Mouse (Mus musculus) heart, postnatal 0 days (tissue): Measurements from ENCODE around the gene Brinp1. TPM values are rescaled to one million over a fixed set of nuclear protein-coding genes. Genes with fewer than 3 reads are reported as not detected.

Experiments
- ATAC-seq: fragments of 200-750 bp; cut with Nextera tagmentation; 2 replicates; pipeline ENCODE4 v1.8.0; 2017; ENCODE audit warnings: low read depth, moderate number of reproducible peaks, moderate library complexity; ENCODE audit not compliant: insufficient read depth
- DNase-seq: peaks from one replicate; pipeline ENCODE4 v3.0.0-alpha.2; 2016; ENCODE audit warnings: low spot score
- H3K27ac ChIP-seq: fragments of 300-500 bp; sonication (generic); 2 replicates; pipeline ENCODE4 v1.5.1; 2014; ENCODE audit warnings: low read depth, mild to moderate bottlenecking
- H3K27me3 ChIP-seq: fragments of 300-500 bp; sonication (generic); 2 replicates; pipeline ENCODE4 v1.6.1; 2014; ENCODE audit warnings: low read length, mixed read lengths; ENCODE audit not compliant: control insufficient read depth, insufficient read depth
- H3K36me3 ChIP-seq: fragments of 300-500 bp; sonication (generic); replicated peaks from 2 replicates; pipeline ENCODE4 v1.6.1; 2014; ENCODE audit warnings: low read length, mixed read lengths; ENCODE audit not compliant: control insufficient read depth, insufficient read depth
- H3K4me1 ChIP-seq: fragments of 300-500 bp; sonication (generic); 2 replicates; pipeline ENCODE4 v1.6.1; 2014; ENCODE audit warnings: antibody characterized with exemption; ENCODE audit not compliant: control insufficient read depth, insufficient read depth
- H3K4me2 ChIP-seq: fragments of 300-500 bp; sonication (generic); 2 replicates; pipeline ENCODE4 v1.6.1; 2014; ENCODE audit warnings: low read depth, mild to moderate bottlenecking, low read length, moderate library complexity
- H3K4me3 ChIP-seq: fragments of 300-500 bp; sonication (generic); 2 replicates; pipeline ENCODE4 v1.5.1; 2014; ENCODE audit warnings: low read depth, low read length
- H3K9ac ChIP-seq: fragments of 300-500 bp; sonication (generic); replicated peaks from 2 replicates; pipeline ENCODE4 v1.6.1; 2014; ENCODE audit warnings: low read depth, low read length, mixed read lengths
- H3K9me3 ChIP-seq: fragments of 300-500 bp; sonication (generic); replicated peaks from 2 replicates; pipeline ENCODE4 v1.6.1; 2016; ENCODE audit warnings: low read length; ENCODE audit not compliant: control insufficient read depth
- CTCF ChIP-seq: IDR thresholded peaks from 2 replicates; pipeline ENCODE4 v1.5.1; 2016; ENCODE audit warnings: antibody characterized with exemption, control low read depth, low read depth
- EP300 ChIP-seq: IDR thresholded peaks from 2 replicates; pipeline ENCODE4 v1.6.1; 2016; ENCODE audit warnings: antibody characterized with exemption, low read depth
- WGBS: fragments of 180-500 bp; shearing (Covaris S2); extraction: QIAGEN DNeasy Blood & Tissue Kit; methylation state at CpG from one replicate; pipeline ENCODE4 v1.1.7; 2014; 5-methylcytosine and 5-hydroxymethylcytosine counted together
- polyA plus RNA-seq: library from polyadenylated mRNA; unstranded; fragments of >200 nt; fragmentation: Nextera tagmentation; extraction: Ambion mirVana; gene quantifications from 2 replicates; pipeline ENCODE4 v1.2.1, GENCODE M21; 2015
- total RNA-seq: library from RNA; depleted of rRNA; stranded (reverse); fragments of >200 nt; gene quantifications from 2 replicates; pipeline ENCODE4 v1.2.3, GENCODE M21; 2014; ENCODE audit warnings: low replicate concordance

Gene Brinp1
- total and polyA plus RNA-seq, 2 experiments from 2014 or later = 0.56 TPM; not detected in 1

DNA sequence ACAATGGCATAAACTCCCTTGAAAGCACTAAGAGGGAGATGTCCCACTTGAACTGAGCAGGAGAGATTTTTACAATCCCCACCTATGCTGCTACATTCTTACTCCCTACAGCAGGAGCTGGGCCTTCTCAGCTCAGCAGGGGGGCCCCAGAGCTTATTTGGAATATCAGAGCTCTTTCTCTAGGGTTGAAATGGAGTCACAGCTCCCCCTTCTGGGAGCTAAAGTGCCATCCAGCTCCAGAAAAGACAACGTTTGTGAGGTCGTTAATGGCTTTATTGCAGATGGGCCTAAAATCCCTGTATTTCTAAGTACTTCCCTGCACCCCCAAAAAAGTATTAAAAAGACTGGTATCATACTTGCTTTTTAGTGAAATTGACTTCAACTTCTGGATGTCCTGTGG lies 3.6 kb downstream of the Brinp1 start:
- no peaks in the 10 kb centered on the region for H3K36me3 ChIP-seq
- H3K4me2 ChIP-seq = no peak overlapping the region
- no peak overlapping the region for H3K4me3 ChIP-seq
- WGBS = 2% methylated on average over 2 of the region's 2 CpGs
- no peaks in the 10 kb centered on the region for H3K9me3 ChIP-seq
- no peak for ATAC-seq
- H3K9ac ChIP-seq = no peak overlapping the region
- no peak for TF ChIP-seq EP300
- TF ChIP-seq CTCF = peak; percentile 40
- H3K4me1 ChIP-seq = no peaks in the 10 kb centered on the region
- H3K27ac ChIP-seq = no peak overlapping the region
- H3K27me3 ChIP-seq = peaks cover 21% of the 10 kb centered on the region
- DNase-seq = no peak

DNA sequence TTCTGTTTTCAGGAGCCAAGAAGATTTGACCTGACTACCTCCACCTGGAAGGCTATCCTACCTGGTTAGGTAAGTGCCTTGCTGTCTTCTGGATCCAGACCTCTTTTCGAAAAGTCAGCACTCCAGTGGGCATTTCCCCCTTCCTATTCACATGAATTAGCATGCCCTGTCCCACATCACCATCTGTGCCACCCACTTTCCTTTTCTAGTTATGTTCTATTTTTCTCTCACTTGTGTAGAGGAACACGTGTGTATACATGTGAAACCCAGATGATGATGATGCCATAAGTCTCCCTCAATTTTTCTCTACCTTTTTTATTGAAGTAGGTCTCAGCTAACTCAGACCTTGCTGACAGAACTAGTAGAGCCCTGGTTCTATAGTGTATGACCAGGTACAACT lies 11.3 kb downstream of the Brinp1 start:
- H3K9me3 ChIP-seq = no peaks in the 10 kb centered on the region
- DNase-seq (no peak), ATAC-seq (no peak)
- no peaks in the 10 kb centered on the region for H3K36me3 ChIP-seq
- H3K4me3 ChIP-seq = no peak overlapping the region
- H3K4me2 ChIP-seq = no peak overlapping the region
- no peaks in the 10 kb centered on the region for H3K4me1 ChIP-seq
- H3K27me3 ChIP-seq = no peaks in the 10 kb centered on the region
- no peak for TF ChIP-seq CTCF
- no peak for TF ChIP-seq EP300
- WGBS = 70% methylated on average over 2 of the region's 2 CpGs
- no peak overlapping the region for H3K9ac ChIP-seq
- H3K27ac ChIP-seq = no peak overlapping the region

GRCm38 (mm10) chr4:68930022-68930421 lies 24.2 kb downstream of the Brinp1 start:
- Histone ChIP-seq H3K27me3 (no peaks in the 10 kb centered on the region), H3K27ac (no peak overlapping the region), H3K4me2 (no peak overlapping the region), H3K4me1 (no peaks in the 10 kb centered on the region), H3K36me3 (no peaks in the 10 kb centered on the region), H3K4me3 (no peak overlapping the region), H3K9ac (no peak overlapping the region), H3K9me3 (no peaks in the 10 kb centered on the region)
- DNase-seq (no peak), ATAC-seq (no peak)
- 44% methylated on average over 3 of the region's 3 CpGs for WGBS
- TF ChIP-seq EP300 (no peak), CTCF (no peak)

DNA sequence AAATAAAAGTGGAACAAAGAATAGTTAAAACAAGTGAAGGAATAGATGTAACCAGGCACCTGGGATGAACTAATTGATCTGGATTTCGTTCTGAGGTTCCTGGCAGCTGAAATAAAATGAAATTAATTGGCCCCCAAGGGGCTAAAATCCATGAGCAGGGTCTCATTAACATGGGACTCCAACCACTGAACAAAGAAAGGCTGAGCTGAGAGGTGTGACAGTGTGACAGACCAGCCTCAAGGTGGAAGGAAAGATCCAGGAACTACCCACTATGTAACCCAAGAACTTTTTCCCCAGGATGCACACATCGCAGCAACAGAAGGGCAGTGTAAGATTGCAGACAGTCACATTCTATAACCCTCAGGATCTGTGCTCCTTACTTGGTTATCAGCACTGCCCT lies 28.1 kb downstream of the Brinp1 start:
- no peaks in the 10 kb centered on the region for H3K4me1 ChIP-seq
- ATAC-seq = no peak
- TF ChIP-seq EP300 = no peak
- TF ChIP-seq CTCF = no peak
- WGBS = 75% methylated on average over 2 of the region's 2 CpGs
- no peaks in the 10 kb centered on the region for H3K27me3 ChIP-seq
- DNase-seq = no peak
- H3K36me3 ChIP-seq = no peaks in the 10 kb centered on the region
- no peak overlapping the region for H3K9ac ChIP-seq
- no peak overlapping the region for H3K27ac ChIP-seq
- H3K9me3 ChIP-seq = no peaks in the 10 kb centered on the region
- H3K4me3 ChIP-seq = no peak overlapping the region
- no peak overlapping the region for H3K4me2 ChIP-seq

DNA sequence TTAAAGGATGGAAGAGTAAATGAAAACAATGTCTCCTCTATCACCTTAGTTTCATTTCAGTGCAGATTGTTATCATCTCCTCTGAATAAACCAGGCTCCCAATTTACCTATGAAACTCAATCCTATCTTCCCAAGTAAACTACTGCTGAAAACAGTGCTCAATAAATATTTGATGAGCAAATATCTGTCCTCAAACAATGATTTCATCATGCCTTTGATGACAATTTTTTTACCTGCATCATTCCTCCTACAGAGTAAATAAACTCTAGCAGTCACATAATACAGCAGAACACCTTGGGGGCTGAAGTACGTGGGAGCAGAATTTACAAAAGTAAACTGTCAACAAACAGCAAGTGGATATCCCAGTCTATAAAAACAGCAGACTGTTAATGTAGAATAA lies 31.3 kb downstream of the Brinp1 start:
- no peaks in the 10 kb centered on the region for H3K4me1 ChIP-seq
- no peak overlapping the region for H3K27ac ChIP-seq
- no peaks in the 10 kb centered on the region for H3K9me3 ChIP-seq
- no peaks in the 10 kb centered on the region for H3K27me3 ChIP-seq
- no peak overlapping the region for H3K9ac ChIP-seq
- DNase-seq = no peak
- WGBS = 59% methylated on average over 1 of the region's 1 CpGs
- no peak for TF ChIP-seq CTCF
- no peak for ATAC-seq
- no peaks in the 10 kb centered on the region for H3K36me3 ChIP-seq
- no peak overlapping the region for H3K4me3 ChIP-seq
- no peak overlapping the region for H3K4me2 ChIP-seq

DNA sequence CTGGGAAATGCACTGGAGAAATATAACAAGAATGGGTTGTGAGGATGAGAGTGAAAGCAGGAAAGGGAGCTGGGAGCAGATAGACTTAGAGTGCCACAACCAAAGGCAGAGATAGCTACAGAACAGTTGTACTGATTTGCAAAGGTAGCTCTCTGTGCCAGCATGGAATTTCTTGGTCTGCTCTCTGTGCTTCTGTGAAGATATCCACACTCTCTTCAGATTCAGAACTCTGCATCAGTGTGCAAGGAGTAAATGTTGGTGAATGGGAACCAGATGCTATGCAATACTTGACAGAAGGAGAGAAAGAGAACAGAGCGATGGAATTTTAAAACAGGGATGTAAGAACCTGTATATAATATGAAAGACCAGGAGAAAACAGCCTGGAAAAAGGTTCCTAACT lies 31.7 kb downstream of the Brinp1 start:
- 75% methylated on average over 1 of the region's 1 CpGs for WGBS
- H3K4me1 ChIP-seq = no peaks in the 10 kb centered on the region
- DNase-seq (no peak), ATAC-seq (no peak)
- H3K9me3 ChIP-seq = no peaks in the 10 kb centered on the region
- H3K4me3 ChIP-seq = no peak overlapping the region
- H3K9ac ChIP-seq = no peak overlapping the region
- H3K27me3 ChIP-seq = no peaks in the 10 kb centered on the region
- no peak overlapping the region for H3K4me2 ChIP-seq
- TF ChIP-seq EP300 (no peak), CTCF (no peak)
- H3K27ac ChIP-seq = no peak overlapping the region
- no peaks in the 10 kb centered on the region for H3K36me3 ChIP-seq
